Mouse (Mus musculus) heart, adult 10 weeks (tissue): Measurements from ENCODE around the gene Tmem131l. TPM values are rescaled to one million over a fixed set of nuclear protein-coding genes. Genes with fewer than 3 reads are reported as not detected.

ENCODE experiments used
- polyA plus RNA-seq: library from polyadenylated mRNA; stranded (reverse); fragments of 350-450 nt; fragmentation: Illumina TruSeq; extraction: RNeasy Lipid Tissue Mini Kit (QIAGEN cat#74804); gene quantifications from one replicate; pipeline ENCODE4 v1.2.3, GENCODE M21; 2014; ENCODE audit warnings: low read depth, low replicate concordance

Tmem131l gene
- polyA plus RNA-seq, result 15.8 TPM

DNA sequence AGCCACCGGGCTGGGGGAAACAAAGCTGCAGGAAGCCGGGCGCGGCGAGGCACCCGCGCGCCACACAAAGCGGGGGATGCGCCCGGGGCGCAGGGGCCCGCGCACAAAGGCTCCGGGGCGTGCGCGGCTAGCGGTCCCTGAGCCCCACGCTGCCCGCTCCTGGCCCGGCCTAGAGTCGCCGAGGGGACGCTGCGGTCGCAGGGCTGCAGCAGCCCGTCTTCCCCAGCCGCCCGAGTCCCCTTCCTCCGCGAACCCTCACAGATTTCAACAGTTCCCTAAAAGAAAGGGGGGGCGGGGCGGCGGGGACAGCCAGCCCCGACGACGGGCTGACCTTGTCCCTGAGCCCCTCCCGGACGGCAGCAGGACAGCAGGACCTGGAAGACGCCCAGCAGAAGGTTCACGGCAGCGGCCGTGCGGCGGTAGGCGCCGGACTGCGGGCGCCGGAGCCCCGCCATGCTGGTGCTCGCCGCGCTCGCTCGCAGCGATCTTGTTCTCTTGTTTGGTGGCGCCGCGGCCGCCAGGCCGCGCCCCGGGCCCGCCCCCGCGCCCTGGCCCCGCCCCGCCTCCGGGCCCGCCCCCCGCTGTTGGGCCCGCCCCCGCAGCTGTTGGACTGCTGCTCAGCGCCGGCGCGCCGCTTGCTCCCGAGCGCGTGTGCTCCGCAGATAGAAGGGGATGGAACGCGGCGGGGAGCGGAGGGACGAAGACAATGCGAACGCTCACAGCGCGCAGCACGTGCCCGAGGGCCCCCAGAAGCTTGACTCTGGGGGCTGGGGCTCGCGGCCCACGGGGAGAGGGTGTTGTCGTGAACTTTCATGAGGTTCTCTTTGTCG lies at the start of gene Tmem131l:
Tmem131l (minus strand) TSS at position 530 of the 830 bp plus-strand sequence.

Other genes with a start within 250 kb of the Tmem131l start
- gene Tlr2, start 198.4 kb downstream of the Tmem131l start, polyA plus RNA-seq, result 2.9 TPM
- 3.1 TPM for gene Mnd1, start 115.6 kb upstream of the Tmem131l start, polyA plus RNA-seq
- not detected for gene Gm6525, start 133.9 kb upstream of the Tmem131l start, polyA plus RNA-seq